Mouse (Mus musculus) spleen, adult 2 months (tissue): ENCODE results near the gene Dnajc6.

Experiments used
- CTCF ChIP-seq: fragments of 200-500 bp; IDR thresholded peaks from 2 replicates; pipeline ENCODE4 v1.5.1; 2011; ENCODE audit warnings: mild to moderate bottlenecking, inconsistent platforms; ENCODE audit not compliant: insufficient read depth, insufficient read length, insufficient replicate concordance; ENCODE audit errors: extremely low read depth
- POLR2A ChIP-seq: fragments of 200-500 bp; IDR thresholded peaks from 2 replicates; pipeline ENCODE4 v1.6.1; 2011; ENCODE audit warnings: low read depth, low read length, inconsistent platforms

- TF ChIP-seq CTCF (no peak), POLR2A (no peak)
Observed at GRCm38 (mm10) chr4:101689645-101690044, 193.2 kb downstream of the Dnajc6 start.
